Mouse (Mus musculus): ENCODE data around the gene Larp4. TPM values are rescaled to one million over a fixed set of nuclear protein-coding genes. Genes with fewer than 3 reads are reported as not detected.
A peak's percentile ranks its signal among the peaks of the same experiment; 100 is the strongest.

The Larp4 gene
- polyA plus RNA-seq, 1 experiment from 2014 or later = 25.1 TPM

- Histone ChIP-seq H3K4me3 (replicated peaks) (no peak overlapping the region), H3K9ac (replicated peaks) (peak overlapping the region; percentile 99), H3K4me1 (replicated peaks) (peaks cover 55% of the 10 kb centered on the region), H3K36me3 (peaks cover 4% of the 10 kb centered on the region), H3K9me3 (no peaks in the 10 kb centered on the region), H3K27ac (0 out of 2 replicates have a peak overlapping the region, but pooled peaks have one; percentile 35), H3K4me2 (replicated peaks) (peak overlapping the region; percentile 71), H3K27me3 (no peaks in the 10 kb centered on the region)
- no peak for ATAC-seq
- 84% methylated on average over 9 of the region's 9 CpGs for WGBS
Observed at GRCm38 (mm10) chr15:100042048-100042400, 72.2 kb downstream of the Larp4 start.

- no peak for ATAC-seq
- Histone ChIP-seq H3K4me1 (replicated peaks) (peaks cover 52% of the 10 kb centered on the region), H3K27ac (no peak overlapping the region), H3K36me3 (peaks cover 24% of the 10 kb centered on the region), H3K4me2 (replicated peaks) (no peak overlapping the region), H3K9me3 (no peaks in the 10 kb centered on the region), H3K4me3 (replicated peaks) (no peak overlapping the region), H3K9ac (replicated peaks) (no peak overlapping the region), H3K27me3 (no peaks in the 10 kb centered on the region)
- 58% methylated on average over 6 of the region's 6 CpGs for WGBS
Observed at GRCm38 (mm10) chr15:100045576-100045975, 75.7 kb downstream of the Larp4 start.

- Histone ChIP-seq H3K9ac (replicated peaks) (no peak overlapping the region), H3K4me1 (replicated peaks) (peaks cover 42% of the 10 kb centered on the region), H3K4me2 (replicated peaks) (no peak overlapping the region), H3K27ac (no peak overlapping the region), H3K27me3 (no peaks in the 10 kb centered on the region), H3K4me3 (replicated peaks) (no peak overlapping the region), H3K36me3 (peaks cover 28% of the 10 kb centered on the region), H3K9me3 (no peaks in the 10 kb centered on the region)
- no peak for ATAC-seq
- WGBS = 88% methylated on average over 7 of the region's 7 CpGs
Observed at GRCm38 (mm10) chr15:100049496-100050087, 79.7 kb downstream of the Larp4 start.

- H3K27ac ChIP-seq = no peak overlapping the region
- H3K27me3 ChIP-seq = no peaks in the 10 kb centered on the region
- WGBS = 88% methylated on average over 7 of the region's 7 CpGs
- no peak overlapping the region for H3K4me2 ChIP-seq (replicated peaks)
- no peak overlapping the region for H3K4me3 ChIP-seq (replicated peaks)
- peaks cover 30% of the 10 kb centered on the region for H3K4me1 ChIP-seq (replicated peaks)
- no peaks in the 10 kb centered on the region for H3K9me3 ChIP-seq
- ATAC-seq = no peak
- H3K36me3 ChIP-seq = peaks cover 28% of the 10 kb centered on the region
- H3K9ac ChIP-seq (replicated peaks) = no peak overlapping the region
Observed at GRCm38 (mm10) chr15:100050940-100051339, 81.1 kb downstream of the Larp4 start.

GRCm38 (mm10) chr15:100052726-100053125 is 82.9 kb downstream of the Larp4 start:
- H3K9me3 ChIP-seq = no peaks in the 10 kb centered on the region
- H3K4me3 ChIP-seq (replicated peaks) = no peak overlapping the region
- WGBS = 25% methylated on average over 3 of the region's 3 CpGs
- peaks cover 16% of the 10 kb centered on the region for H3K4me1 ChIP-seq (replicated peaks)
- H3K9ac ChIP-seq (replicated peaks) = no peak overlapping the region
- peak overlapping the region; percentile 39; the same call in 1 of the 2 replicates for H3K27ac ChIP-seq
- H3K4me2 ChIP-seq (replicated peaks) = no peak overlapping the region
- no peaks in the 10 kb centered on the region for H3K27me3 ChIP-seq
- H3K36me3 ChIP-seq = peaks cover 19% of the 10 kb centered on the region
- ATAC-seq = no peak

GRCm38 (mm10) chr15:100056397-100056908 is 86.6 kb downstream of the Larp4 start:
- Histone ChIP-seq H3K9ac (replicated peaks) (no peak overlapping the region), H3K27me3 (no peaks in the 10 kb centered on the region), H3K4me1 (replicated peaks) (peaks cover 28% of the 10 kb centered on the region), H3K4me2 (replicated peaks) (no peak overlapping the region), H3K27ac (no peak overlapping the region), H3K4me3 (replicated peaks) (no peak overlapping the region), H3K9me3 (no peaks in the 10 kb centered on the region), H3K36me3 (peaks cover 3% of the 10 kb centered on the region; the same call in 1 of the 2 replicates)
- WGBS = 90% methylated on average over 7 of the region's 7 CpGs
- no peak for ATAC-seq

- Histone ChIP-seq H3K36me3 (peaks cover 3% of the 10 kb centered on the region; the same call in 1 of the 2 replicates), H3K27ac (no peak overlapping the region), H3K27me3 (no peaks in the 10 kb centered on the region), H3K4me3 (replicated peaks) (no peak overlapping the region), H3K4me2 (replicated peaks) (no peak overlapping the region), H3K4me1 (replicated peaks) (peaks cover 19% of the 10 kb centered on the region), H3K9ac (replicated peaks) (no peak overlapping the region), H3K9me3 (no peaks in the 10 kb centered on the region)
- WGBS = 81% methylated on average over 3 of the region's 3 CpGs
- ATAC-seq = no peak
Observed at GRCm38 (mm10) chr15:100057698-100058097, 87.8 kb downstream of the Larp4 start.

- no peak overlapping the region for H3K4me3 ChIP-seq (replicated peaks)
- peaks cover 3% of the 10 kb centered on the region; the same call in 1 of the 2 replicates for H3K36me3 ChIP-seq
- no peak overlapping the region for H3K9ac ChIP-seq (replicated peaks)
- no peaks in the 10 kb centered on the region for H3K27me3 ChIP-seq
- peaks cover 17% of the 10 kb centered on the region for H3K4me1 ChIP-seq (replicated peaks)
- no peaks in the 10 kb centered on the region for H3K9me3 ChIP-seq
- ATAC-seq = no peak
- no peak overlapping the region for H3K4me2 ChIP-seq (replicated peaks)
- 90% methylated on average over 3 of the region's 3 CpGs for WGBS
- H3K27ac ChIP-seq = no peak overlapping the region
Observed at GRCm38 (mm10) chr15:100058143-100058542, 88.3 kb downstream of the Larp4 start.

GRCm38 (mm10) chr15:100058912-100059311 is 89.0 kb downstream of the Larp4 start:
- no peak overlapping the region for H3K9ac ChIP-seq (replicated peaks)
- H3K36me3 ChIP-seq = peaks cover 1% of the 10 kb centered on the region; the same call in 1 of the 2 replicates
- no peak overlapping the region for H3K27ac ChIP-seq
- no peak overlapping the region for H3K4me3 ChIP-seq (replicated peaks)
- 76% methylated on average over 11 of the region's 11 CpGs for WGBS
- ATAC-seq = no peak
- no peaks in the 10 kb centered on the region for H3K27me3 ChIP-seq
- no peak overlapping the region for H3K4me2 ChIP-seq (replicated peaks)
- H3K4me1 ChIP-seq (replicated peaks) = peaks cover 16% of the 10 kb centered on the region
- H3K9me3 ChIP-seq = no peaks in the 10 kb centered on the region

- 81% methylated on average over 7 of the region's 7 CpGs for WGBS
Observed at GRCm38 (mm10) chr15:100059626-100060311, 89.9 kb downstream of the Larp4 start.

GRCm38 (mm10) chr15:100060513-100061140 is 90.8 kb downstream of the Larp4 start:
- Histone ChIP-seq H3K36me3 (peaks cover 7% of the 10 kb centered on the region), H3K4me3 (replicated peaks) (no peak overlapping the region), H3K4me2 (replicated peaks) (no peak overlapping the region), H3K27me3 (no peaks in the 10 kb centered on the region), H3K9ac (replicated peaks) (no peak overlapping the region), H3K4me1 (replicated peaks) (peaks cover 16% of the 10 kb centered on the region), H3K27ac (no peak overlapping the region), H3K9me3 (no peaks in the 10 kb centered on the region)
- WGBS = 87% methylated on average over 4 of the region's 4 CpGs
- no peak for ATAC-seq

More at GRCm38 (mm10) chr15:100059626-100060311, 89.9 kb downstream of the Larp4 start:
- Histone ChIP-seq H3K4me3 (replicated peaks) (no peak overlapping the region), H3K4me2 (replicated peaks) (no peak overlapping the region), H3K27ac (no peak overlapping the region), H3K4me1 (replicated peaks) (peaks cover 16% of the 10 kb centered on the region), H3K36me3 (peaks cover 7% of the 10 kb centered on the region), H3K9me3 (no peaks in the 10 kb centered on the region), H3K27me3 (no peaks in the 10 kb centered on the region), H3K9ac (replicated peaks) (no peak overlapping the region)
- ATAC-seq = no peak

GRCm38 (mm10) chr15:100061377-100061776 is 91.5 kb downstream of the Larp4 start:
- Histone ChIP-seq H3K4me3 (replicated peaks) (no peak overlapping the region), H3K36me3 (peaks cover 7% of the 10 kb centered on the region), H3K4me2 (replicated peaks) (no peak overlapping the region), H3K4me1 (replicated peaks) (peaks cover 16% of the 10 kb centered on the region), H3K27me3 (no peaks in the 10 kb centered on the region), H3K9ac (replicated peaks) (no peak overlapping the region), H3K9me3 (no peaks in the 10 kb centered on the region), H3K27ac (no peak overlapping the region)
- peak; percentile 56; the same call in 1 of the 2 replicates for ATAC-seq
- WGBS = 97% methylated on average over 3 of the region's 3 CpGs
